12 mouse cellular contexts compared by ENCODE assay signal in genomic region chr12:84008251-84008650, GRCm38 (mm10). TPM values are rescaled to one million over a fixed set of nuclear protein-coding genes. Genes with fewer than 3 reads are reported as not detected.
A peak's percentile ranks its signal among the peaks of the same experiment; 100 is the strongest.
DNase-seq lines count a peak whose midpoint lies in the region; ATAC-seq and TF ChIP-seq lines count a peak whose summit lies in the region.
"Had no signal": no experiment of that assay in that cellular context is flagged by ENCODE, and none has a peak within 500 bp of the region (broad histone marks: within the 10 kb centered on the region; RNA-seq: fewer than 3 reads in every experiment).

No protein-coding gene starts in this region.

- peaks cover 11% of the 10 kb centered on the region; the same call in 1 of the 2 replicates for H3K4me1 ChIP-seq in kidney, adult 2 months (ENCODE audit: control insufficient read depth, insufficient read depth, low read length)
- H3K4me1 ChIP-seq in kidney, embryonic 14.5 days (ENCODE audit: control insufficient read depth, insufficient read depth, low read length), result peaks cover 6% of the 10 kb centered on the region
- peaks cover 28% of the 10 kb centered on the region for H3K4me1 ChIP-seq in hindbrain, embryonic 12.5 days
- peaks cover 19% of the 10 kb centered on the region for H3K4me1 ChIP-seq in neural tube, embryonic 15.5 days

- DNase-seq in kidney, adult 2 months, result peak; percentile 56
- DNase-seq in lung, postnatal 25 days (ENCODE audit: low spot score), result peak; percentile 47
- DNase-seq in gastrocnemius, postnatal 14 days, result no peak

- H3K27ac ChIP-seq in kidney, adult 2 months (ENCODE audit: insufficient read depth, low read depth, low read length), result no peak overlapping the region
- no peak overlapping the region for H3K27ac ChIP-seq in kidney, embryonic 14.5 days (ENCODE audit: low read depth, low read length)
- peak overlapping the region; percentile 73; the same call in 1 of the 2 replicates for H3K27ac ChIP-seq in hindbrain, embryonic 12.5 days
- H3K27ac ChIP-seq in neural tube, embryonic 15.5 days (replicated peaks), result peak overlapping the region; percentile 77

- no peak overlapping the region for H3K9ac ChIP-seq in kidney, embryonic 14.5 days (ENCODE audit: low read depth, low read length)
- H3K9ac ChIP-seq in hindbrain, embryonic 12.5 days, result no peak overlapping the region
- H3K9ac ChIP-seq in neural tube, embryonic 15.5 days (replicated peaks), result no peak overlapping the region

- H3K27me3 ChIP-seq in kidney, adult 2 months (replicated peaks; ENCODE audit: control insufficient read depth, insufficient read depth, low read length), result no peaks in the 10 kb centered on the region
- H3K27me3 ChIP-seq in kidney, embryonic 14.5 days (ENCODE audit: control insufficient read depth, insufficient read depth, low read length), result no peaks in the 10 kb centered on the region
- no peaks in the 10 kb centered on the region for H3K27me3 ChIP-seq in hindbrain, embryonic 12.5 days
- H3K27me3 ChIP-seq in neural tube, embryonic 15.5 days (replicated peaks), result no peaks in the 10 kb centered on the region
- H3K27me3 ChIP-seq: CH12.LX had no signal

- 77% methylated on average over 12 of the region's 12 CpGs for WGBS in kidney, adult 2 months
- WGBS in kidney, embryonic 14.5 days, result 96% methylated on average over 10 of the region's 12 CpGs
- 89% methylated on average over 12 of the region's 12 CpGs for WGBS in hindbrain, embryonic 12.5 days
- WGBS in neural tube, embryonic 15.5 days, result 81% methylated on average over 11 of the region's 12 CpGs

- no peak overlapping the region for H3K4me2 ChIP-seq in kidney, embryonic 14.5 days (replicated peaks; ENCODE audit: low read depth, low read length)
- H3K4me2 ChIP-seq in hindbrain, embryonic 12.5 days (replicated peaks), result no peak overlapping the region
- peak overlapping the region; percentile 60; the same call in 1 of the 2 replicates for H3K4me2 ChIP-seq in neural tube, embryonic 15.5 days

- no peak for ATAC-seq in kidney, embryonic 14.5 days (ENCODE audit: low FRiP score, low TSS enrichment)
- ATAC-seq in hindbrain, embryonic 12.5 days (ENCODE audit: low FRiP score), result no peak
- ATAC-seq in neural tube, embryonic 15.5 days (ENCODE audit: low FRiP score), result no peak
- ATAC-seq in frontal cortex, adult (ENCODE audit: low TSS enrichment), result no peak

- H3K4me3 ChIP-seq in kidney, adult 2 months (ENCODE audit: insufficient read depth, low read depth, low read length), result no peak overlapping the region
- H3K4me3 ChIP-seq in kidney, embryonic 14.5 days (ENCODE audit: low read length), result no peak overlapping the region
- H3K4me3 ChIP-seq in hindbrain, embryonic 12.5 days, result no peak overlapping the region
- no peak overlapping the region for H3K4me3 ChIP-seq in neural tube, embryonic 15.5 days (replicated peaks)

- intact Hi-C loops in gastrocnemius, postnatal 14 days (cut with DNase I; ENCODE audit: low total_unique reads), result no loop called here

- H3K36me3 ChIP-seq in kidney, adult 2 months (ENCODE audit: control insufficient read depth, insufficient read depth, low read length), result no peaks in the 10 kb centered on the region
- no peaks in the 10 kb centered on the region for H3K36me3 ChIP-seq in kidney, embryonic 14.5 days (ENCODE audit: control insufficient read depth, insufficient read depth, low read length)
- H3K36me3 ChIP-seq in hindbrain, embryonic 12.5 days, result no peaks in the 10 kb centered on the region
- no peaks in the 10 kb centered on the region for H3K36me3 ChIP-seq in neural tube, embryonic 15.5 days

- TF ChIP-seq POLR2A in kidney, adult 2 months (IDR thresholded peaks at IDR 0.05; ENCODE audit: low read depth, low read length), result no peak

- 0 out of 2 replicates have a peak, but pooled peaks cover 2% of the 10 kb centered on the region for H3K9me3 ChIP-seq in kidney, embryonic 14.5 days (ENCODE audit: control insufficient read depth, low read length)
- H3K9me3 ChIP-seq in hindbrain, embryonic 12.5 days (replicated peaks), result no peaks in the 10 kb centered on the region
- H3K9me3 ChIP-seq in neural tube, embryonic 15.5 days (replicated peaks), result no peaks in the 10 kb centered on the region

- TF ChIP-seq CTCF in kidney, adult 2 months (conservative IDR thresholded peaks at IDR 0.05; ENCODE audit: insufficient read depth, insufficient read length, low read depth, low read length), result no peak

RNA-seq across cellular contexts. Expression of gene Acot1, which starts 1.0 kb away (rescaled TPM):
- polyA plus RNA-seq in kidney, adult 2 months (2012; rRNA removed), result 67.8 and 73.1 TPM in 2 replicates
- polyA plus RNA-seq in kidney, embryonic 14.5 days (2014; fragmentation: Nextera tagmentation; extraction: Ambion mirVana), result 48.9 and 55.2 TPM in 2 replicates
- polyA plus RNA-seq in hindbrain, embryonic 12.5 days (2016; fragmentation: Nextera tagmentation; extraction: Ambion mirVana), result 60.6 and 70.2 TPM in 2 replicates
- polyA plus RNA-seq in neural tube, embryonic 15.5 days (2015; fragmentation: Nextera tagmentation; extraction: Ambion mirVana), result 71.2 and 78.4 TPM in 2 replicates
- total RNA-seq in gastrocnemius, postnatal 14 days (2021), result 1 to 10 TPM; 5.7 to 8.0 TPM

RNA-seq across cellular contexts. Expression of gene Acot2, which starts 20.6 kb away (rescaled TPM):
- 32.8 and 32.9 TPM in 2 replicates for polyA plus RNA-seq in kidney, adult 2 months (2012; rRNA removed)
- 32.7 and 37.5 TPM in 2 replicates for polyA plus RNA-seq in kidney, embryonic 14.5 days (2014; fragmentation: Nextera tagmentation; extraction: Ambion mirVana)
- polyA plus RNA-seq in hindbrain, embryonic 12.5 days (2016; fragmentation: Nextera tagmentation; extraction: Ambion mirVana), result 16.1 and 18.0 TPM in 2 replicates
- 13.3 and 16.6 TPM in 2 replicates for polyA plus RNA-seq in neural tube, embryonic 15.5 days (2015; fragmentation: Nextera tagmentation; extraction: Ambion mirVana)
- 10 to 100 TPM; 12.8 to 20.2 TPM for total RNA-seq in gastrocnemius, postnatal 14 days (2021)

RNA-seq across cellular contexts. Expression of gene Heatr4, which starts 23.6 kb away (rescaled TPM):
- 0.04 TPM in 1 of 2 replicates, not detected in the other for polyA plus RNA-seq in kidney, adult 2 months (2012; rRNA removed)
- polyA plus RNA-seq in kidney, embryonic 14.5 days (2014; fragmentation: Nextera tagmentation; extraction: Ambion mirVana), result not detected in 2 replicates
- not detected in 2 replicates for polyA plus RNA-seq in hindbrain, embryonic 12.5 days (2016; fragmentation: Nextera tagmentation; extraction: Ambion mirVana)
- polyA plus RNA-seq in neural tube, embryonic 15.5 days (2015; fragmentation: Nextera tagmentation; extraction: Ambion mirVana), result not detected in 2 replicates
- total RNA-seq in gastrocnemius, postnatal 14 days (2021), result not detected
- total RNA-seq: CH12.LX; gastrocnemius, adult 18-20 months had no signal
- polyA plus RNA-seq: embryonic facial prominence, embryonic 14.5 days; limb, embryonic 11.5 days had no signal

RNA-seq across cellular contexts. Expression of gene Acot4, which starts 29.9 kb away (rescaled TPM):
- 47.8 and 63.5 TPM in 2 replicates for polyA plus RNA-seq in kidney, adult 2 months (2012; rRNA removed)
- 1.3 and 3.4 TPM in 2 replicates for polyA plus RNA-seq in kidney, embryonic 14.5 days (2014; fragmentation: Nextera tagmentation; extraction: Ambion mirVana)
- polyA plus RNA-seq in hindbrain, embryonic 12.5 days (2016; fragmentation: Nextera tagmentation; extraction: Ambion mirVana), result 0.25 and 0.59 TPM in 2 replicates
- 0.55 and 1.2 TPM in 2 replicates for polyA plus RNA-seq in neural tube, embryonic 15.5 days (2015; fragmentation: Nextera tagmentation; extraction: Ambion mirVana)
- total RNA-seq in gastrocnemius, postnatal 14 days (2021), result under 1 TPM; 0.16 to 0.27 TPM
- total RNA-seq: CH12.LX had no signal

RNA-seq across cellular contexts. Expression of gene Gm49366, which starts 30.5 kb away (rescaled TPM):
- 0.35 TPM in 1 of 2 replicates, not detected in the other for polyA plus RNA-seq in kidney, adult 2 months (2012; rRNA removed)
- not detected in 2 replicates for polyA plus RNA-seq in kidney, embryonic 14.5 days (2014; fragmentation: Nextera tagmentation; extraction: Ambion mirVana)
- not detected in 2 replicates for polyA plus RNA-seq in hindbrain, embryonic 12.5 days (2016; fragmentation: Nextera tagmentation; extraction: Ambion mirVana)
- polyA plus RNA-seq in neural tube, embryonic 15.5 days (2015; fragmentation: Nextera tagmentation; extraction: Ambion mirVana), result not detected in 2 replicates
- total RNA-seq in gastrocnemius, postnatal 14 days (2021), result not detected
- total RNA-seq: CH12.LX; gastrocnemius, adult 18-20 months had no signal
- polyA plus RNA-seq: embryonic facial prominence, embryonic 14.5 days; heart, postnatal 0 days; limb, embryonic 11.5 days had no signal

Comparison
In these comparisons a context has a peak if more than half of its experiments do, and no peak if none do; other contexts are left out.
1. H3K27ac ChIP-seq: peak in hindbrain, embryonic 12.5 days (single experiment) and neural tube, embryonic 15.5 days (single experiment); none in kidney, adult 2 months (single experiment) and kidney, embryonic 14.5 days (single experiment).